Mouse (Mus musculus) midbrain, embryonic 13.5 days (tissue): ENCODE measurements around the gene Ski. TPM values are rescaled to one million over a fixed set of nuclear protein-coding genes. Genes with fewer than 3 reads are reported as not detected.

Source experiments
- ATAC-seq: fragments of 200-750 bp; cut with Nextera tagmentation; 2 replicates; pipeline ENCODE4 v1.8.0; 2017; ENCODE audit warnings: mild to moderate bottlenecking, moderate TSS enrichment, moderate library complexity
- H3K27ac ChIP-seq: fragments of 300-500 bp; sonication (generic); 2 replicates; pipeline ENCODE4 v1.5.1; 2015; ENCODE audit warnings: inconsistent platforms, mild to moderate bottlenecking, moderate library complexity
- H3K27me3 ChIP-seq: fragments of 300-500 bp; sonication (generic); 2 replicates; pipeline ENCODE4 v1.6.1; 2015; ENCODE audit warnings: mild to moderate bottlenecking, inconsistent platforms
- H3K36me3 ChIP-seq: fragments of 300-500 bp; sonication (generic); 2 replicates; pipeline ENCODE4 v1.6.1; 2015; ENCODE audit warnings: mild to moderate bottlenecking, inconsistent platforms
- H3K4me1 ChIP-seq: fragments of 300-500 bp; sonication (generic); replicated peaks from 2 replicates; pipeline ENCODE4 v1.6.1; 2015; ENCODE audit warnings: inconsistent platforms
- H3K4me2 ChIP-seq: fragments of 300-500 bp; sonication (generic); replicated peaks from 2 replicates; pipeline ENCODE4 v1.6.1; 2015; ENCODE audit warnings: moderate library complexity, mild to moderate bottlenecking, inconsistent platforms
- H3K4me3 ChIP-seq: fragments of 300-500 bp; sonication (generic); replicated peaks from 2 replicates; pipeline ENCODE4 v1.5.1; 2015; ENCODE audit warnings: mild to moderate bottlenecking, inconsistent platforms
- H3K9ac ChIP-seq: fragments of 300-500 bp; sonication (generic); replicated peaks from 2 replicates; pipeline ENCODE4 v1.6.1; 2015; ENCODE audit warnings: mild to moderate bottlenecking, inconsistent platforms
- H3K9me3 ChIP-seq: fragments of 300-500 bp; sonication (generic); 2 replicates; pipeline ENCODE4 v1.6.1; 2016; ENCODE audit warnings: mild to moderate bottlenecking, inconsistent platforms
- WGBS: fragments of 180-500 bp; shearing (Covaris S2); methylation state at CpG from one replicate; pipeline ENCODE4 v1.1.7; 2015; 5-methylcytosine and 5-hydroxymethylcytosine counted together
- polyA plus RNA-seq: library from polyadenylated mRNA; unstranded; fragments of >200 nt; fragmentation: Nextera tagmentation; extraction: Ambion mirVana; gene quantifications from 2 replicates; pipeline ENCODE4 v1.2.1, GENCODE M21; 2015

The Ski gene
- polyA plus RNA-seq, 1 experiment from 2014 or later = 9.9 TPM

- H3K27me3 ChIP-seq = no peaks in the 10 kb centered on the region
- H3K36me3 ChIP-seq = peaks cover 14% of the 10 kb centered on the region
- peaks cover 44% of the 10 kb centered on the region for H3K4me1 ChIP-seq
- WGBS = 62% methylated on average over 3 of the region's 3 CpGs
- no peak overlapping the region; the same call in 1 of the 2 replicates for H3K9ac ChIP-seq
- no peak overlapping the region for H3K27ac ChIP-seq
- no peak overlapping the region for H3K4me2 ChIP-seq
- no peaks in the 10 kb centered on the region for H3K9me3 ChIP-seq
- ATAC-seq = no peak
- no peak overlapping the region for H3K4me3 ChIP-seq
Observed at GRCm38 (mm10) chr4:155207841-155208240, 14.6 kb downstream of the Ski start.

- H3K36me3 ChIP-seq = peaks cover 10% of the 10 kb centered on the region
- no peaks in the 10 kb centered on the region for H3K9me3 ChIP-seq
- WGBS = 74% methylated on average over 7 of the region's 8 CpGs
- H3K27me3 ChIP-seq = no peaks in the 10 kb centered on the region
- no peak overlapping the region for H3K4me2 ChIP-seq
- peaks cover 47% of the 10 kb centered on the region for H3K4me1 ChIP-seq
- H3K9ac ChIP-seq = no peak overlapping the region
- H3K4me3 ChIP-seq = no peak overlapping the region
- ATAC-seq = no peak
- H3K27ac ChIP-seq = no peak overlapping the region
Observed at GRCm38 (mm10) chr4:155206498-155206897, 15.9 kb downstream of the Ski start.

- Histone ChIP-seq H3K4me3 (no peak overlapping the region), H3K4me2 (no peak overlapping the region), H3K27ac (no peak overlapping the region), H3K4me1 (peaks cover 52% of the 10 kb centered on the region), H3K27me3 (no peaks in the 10 kb centered on the region), H3K9ac (no peak overlapping the region), H3K9me3 (no peaks in the 10 kb centered on the region), H3K36me3 (peaks cover 4% of the 10 kb centered on the region)
- 66% methylated on average over 6 of the region's 6 CpGs for WGBS
- no peak for ATAC-seq
Observed at GRCm38 (mm10) chr4:155205919-155206318, 16.5 kb downstream of the Ski start.

GRCm38 (mm10) chr4:155201764-155202163 is 20.6 kb downstream of the Ski start:
- Histone ChIP-seq H3K4me3 (no peak overlapping the region), H3K36me3 (no peaks in the 10 kb centered on the region), H3K27me3 (no peaks in the 10 kb centered on the region), H3K4me2 (no peak overlapping the region), H3K9ac (no peak overlapping the region), H3K9me3 (no peaks in the 10 kb centered on the region), H3K27ac (no peak overlapping the region), H3K4me1 (peaks cover 57% of the 10 kb centered on the region)
- ATAC-seq = no peak
- WGBS = 92% methylated on average over 7 of the region's 7 CpGs

- 88% methylated on average over 3 of the region's 3 CpGs for WGBS
- ATAC-seq = no peak
- no peaks in the 10 kb centered on the region for H3K36me3 ChIP-seq
- H3K4me1 ChIP-seq = peaks cover 59% of the 10 kb centered on the region
- H3K27me3 ChIP-seq = no peaks in the 10 kb centered on the region
- no peaks in the 10 kb centered on the region for H3K9me3 ChIP-seq
- H3K27ac ChIP-seq = no peak overlapping the region
- no peak overlapping the region for H3K9ac ChIP-seq
- H3K4me3 ChIP-seq = no peak overlapping the region
- no peak overlapping the region for H3K4me2 ChIP-seq
Observed at GRCm38 (mm10) chr4:155200861-155201390, 21.5 kb downstream of the Ski start.

GRCm38 (mm10) chr4:155197726-155198125 is 24.7 kb downstream of the Ski start:
- H3K9me3 ChIP-seq = no peaks in the 10 kb centered on the region
- H3K36me3 ChIP-seq = no peaks in the 10 kb centered on the region
- peak overlapping the region; percentile 14; the same call in 1 of the 2 replicates for H3K27ac ChIP-seq
- no peak overlapping the region for H3K9ac ChIP-seq
- WGBS = 64% methylated on average over 6 of the region's 6 CpGs
- H3K27me3 ChIP-seq = no peaks in the 10 kb centered on the region
- ATAC-seq = no peak
- no peak overlapping the region for H3K4me3 ChIP-seq
- H3K4me2 ChIP-seq = no peak overlapping the region
- H3K4me1 ChIP-seq = peaks cover 51% of the 10 kb centered on the region

- Histone ChIP-seq H3K4me2 (no peak overlapping the region), H3K9ac (no peak overlapping the region), H3K27ac (no peak overlapping the region), H3K27me3 (no peaks in the 10 kb centered on the region), H3K4me3 (no peak overlapping the region), H3K36me3 (no peaks in the 10 kb centered on the region), H3K9me3 (no peaks in the 10 kb centered on the region), H3K4me1 (peaks cover 44% of the 10 kb centered on the region)
- WGBS = 95% methylated on average over 9 of the region's 9 CpGs
- no peak for ATAC-seq
Observed at GRCm38 (mm10) chr4:155195204-155195603, 27.2 kb downstream of the Ski start.

GRCm38 (mm10) chr4:155190275-155190674 is 32.1 kb downstream of the Ski start:
- H3K9me3 ChIP-seq = no peaks in the 10 kb centered on the region
- no peak for ATAC-seq
- peaks cover 51% of the 10 kb centered on the region for H3K4me1 ChIP-seq
- H3K36me3 ChIP-seq = no peaks in the 10 kb centered on the region
- H3K4me2 ChIP-seq = no peak overlapping the region
- H3K27ac ChIP-seq = no peak overlapping the region
- H3K27me3 ChIP-seq = no peaks in the 10 kb centered on the region
- H3K4me3 ChIP-seq = no peak overlapping the region
- 0 out of 2 replicates have a peak overlapping the region, but pooled peaks have one; percentile 2 for H3K9ac ChIP-seq
- WGBS = 57% methylated on average over 7 of the region's 7 CpGs

GRCm38 (mm10) chr4:155189711-155190139 is 32.7 kb downstream of the Ski start:
- Histone ChIP-seq H3K27ac (no peak overlapping the region; the same call in 1 of the 2 replicates), H3K9ac (peak overlapping the region; percentile 2; the same call in 1 of the 2 replicates), H3K4me3 (no peak overlapping the region), H3K27me3 (no peaks in the 10 kb centered on the region), H3K4me2 (no peak overlapping the region), H3K9me3 (no peaks in the 10 kb centered on the region), H3K36me3 (no peaks in the 10 kb centered on the region), H3K4me1 (peaks cover 56% of the 10 kb centered on the region)
- no peak for ATAC-seq
- 5% methylated on average over 4 of the region's 4 CpGs for WGBS

GRCm38 (mm10) chr4:155188803-155189202 is 33.6 kb downstream of the Ski start:
- Histone ChIP-seq H3K4me1 (peaks cover 65% of the 10 kb centered on the region), H3K9me3 (no peaks in the 10 kb centered on the region), H3K27me3 (no peaks in the 10 kb centered on the region), H3K27ac (no peak overlapping the region), H3K9ac (no peak overlapping the region), H3K4me3 (no peak overlapping the region), H3K36me3 (no peaks in the 10 kb centered on the region), H3K4me2 (no peak overlapping the region)
- no peak for ATAC-seq

- Histone ChIP-seq H3K4me1 (peaks cover 65% of the 10 kb centered on the region), H3K27ac (peak overlapping the region; percentile 9; the same call in 1 of the 2 replicates), H3K36me3 (no peaks in the 10 kb centered on the region), H3K4me2 (no peak overlapping the region), H3K9me3 (no peaks in the 10 kb centered on the region), H3K9ac (no peak overlapping the region), H3K4me3 (no peak overlapping the region), H3K27me3 (no peaks in the 10 kb centered on the region)
- no peak for ATAC-seq
- 4% methylated on average over 8 of the region's 8 CpGs for WGBS
Observed at GRCm38 (mm10) chr4:155188341-155188740, 34.1 kb downstream of the Ski start.

- 65% methylated on average over 3 of the region's 3 CpGs for WGBS
- Histone ChIP-seq H3K9ac (peak overlapping the region; percentile 23; the same call in 1 of the 2 replicates), H3K4me1 (peaks cover 65% of the 10 kb centered on the region), H3K36me3 (no peaks in the 10 kb centered on the region), H3K27ac (no peak overlapping the region), H3K4me2 (no peak overlapping the region), H3K4me3 (no peak overlapping the region), H3K9me3 (no peaks in the 10 kb centered on the region), H3K27me3 (no peaks in the 10 kb centered on the region)
- ATAC-seq = no peak
Observed at GRCm38 (mm10) chr4:155187192-155187674, 35.2 kb downstream of the Ski start.

- no peaks in the 10 kb centered on the region for H3K9me3 ChIP-seq
- no peak overlapping the region for H3K4me3 ChIP-seq
- no peaks in the 10 kb centered on the region for H3K27me3 ChIP-seq
- H3K27ac ChIP-seq = peak overlapping the region; percentile 10; the same call in 1 of the 2 replicates
- no peak overlapping the region for H3K4me2 ChIP-seq
- no peak overlapping the region for H3K9ac ChIP-seq
- WGBS = 87% methylated on average over 9 of the region's 9 CpGs
- no peaks in the 10 kb centered on the region for H3K36me3 ChIP-seq
- H3K4me1 ChIP-seq = peaks cover 62% of the 10 kb centered on the region
- ATAC-seq = no peak
Observed at GRCm38 (mm10) chr4:155185845-155186244, 36.5 kb downstream of the Ski start.
